Mouse (Mus musculus): ENCODE results near the gene Def8. TPM values are rescaled to one million over a fixed set of nuclear protein-coding genes. Genes with fewer than 3 reads are reported as not detected.

Def8 gene
- polyA plus RNA-seq (2014; fragmentation: Nextera tagmentation; extraction: Ambion mirVana): 34.1 and 34.3 TPM in 2 replicates

DNA sequence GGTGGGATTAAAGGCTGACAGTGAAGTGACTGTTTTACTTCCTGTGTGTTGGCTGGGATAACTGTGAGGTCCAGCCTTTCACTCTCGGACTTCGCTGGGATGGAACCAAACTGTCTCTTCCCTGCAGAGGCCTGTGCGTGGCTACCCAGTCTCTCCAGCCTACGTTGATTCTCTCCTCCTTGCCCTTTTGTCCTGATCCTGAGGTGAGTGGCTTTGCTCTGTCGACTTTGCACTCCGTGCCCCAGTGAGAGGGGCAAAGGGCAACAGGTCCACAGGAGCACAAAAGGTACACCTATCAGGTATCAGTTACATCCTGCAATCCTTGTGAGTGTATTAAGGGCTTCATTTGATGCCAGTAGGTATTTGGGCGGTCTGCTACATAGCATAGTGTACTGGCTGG lies at the start of gene Def8:
Gene Def8 (plus strand): TSS at position 87 of the 400 bp plus-strand sequence.
- no peak for DNase-seq
- Histone ChIP-seq H3K27me3 (ENCODE audit: insufficient read depth, low read length) (no peaks in the 10 kb centered on the region), H3K4me3 (ENCODE audit: low read depth, low read length) (peak within 1 kb of the TSS; percentile 9; the same call in 1 of the 2 replicates)

DNA sequence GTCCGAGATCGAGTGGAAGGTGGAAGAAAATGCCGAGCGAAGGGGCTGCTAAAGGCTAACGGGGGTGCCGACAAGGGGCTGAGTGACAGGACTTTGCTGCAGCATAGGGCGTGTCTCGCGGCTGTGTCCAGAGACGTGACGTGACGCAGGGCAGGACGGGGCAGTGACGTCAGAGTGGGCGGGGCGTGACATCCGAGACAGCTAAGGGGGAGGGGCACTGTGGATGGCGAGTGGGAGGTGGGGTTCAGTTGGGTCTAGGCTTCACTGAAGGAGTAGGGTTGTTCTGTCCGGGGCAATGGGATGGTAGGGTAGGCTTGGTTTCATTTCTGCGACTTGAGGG lies 49.1 kb upstream of the Def8 start:
- peak; percentile 82 for ATAC-seq (ENCODE audit: insufficient read depth)
- Histone ChIP-seq H3K9ac (peak overlapping the region; percentile 91), H3K27me3 (ENCODE audit: insufficient read depth, low read length) (no peaks in the 10 kb centered on the region), H3K4me2 (peak overlapping the region; percentile 85), H3K4me1 (ENCODE audit: insufficient read depth) (peaks cover 4% of the 10 kb centered on the region; the same call in 1 of the 2 replicates), H3K9me3 (ENCODE audit: low read depth, low read length) (no peaks in the 10 kb centered on the region), H3K36me3 (ENCODE audit: insufficient read depth) (peaks cover 7% of the 10 kb centered on the region; the same call in 1 of the 2 replicates), H3K27ac (ENCODE audit: low read depth) (peak overlapping the region; percentile 98), H3K4me3 (ENCODE audit: low read depth, low read length) (peak overlapping the region; percentile 84)
- DNase-seq: peak; percentile 97
- under 1% methylated on average over 20 of the region's 20 CpGs for WGBS
- no peak for TF ChIP-seq CTCF (IDR thresholded peaks at IDR 0.05; ENCODE audit: low read depth)

More for the DNA sequence above, at the start of gene Def8:
- Histone ChIP-seq H3K36me3 (ENCODE audit: insufficient read depth) (no peaks in the 10 kb centered on the region), H3K9ac (no peak within 1 kb of the TSS; the same call in 1 of the 2 replicates), H3K9me3 (ENCODE audit: low read depth, low read length) (peaks cover 22% of the 10 kb centered on the region), H3K4me1 (ENCODE audit: insufficient read depth) (no peaks in the 10 kb centered on the region), H3K4me2 (peak within 1 kb of the TSS; percentile 54), H3K27ac (ENCODE audit: low read depth) (no peak within 1 kb of the TSS)
- no peak for ATAC-seq (ENCODE audit: insufficient read depth)
- TF ChIP-seq CTCF (IDR thresholded peaks at IDR 0.05; ENCODE audit: low read depth): no peak
- WGBS: 66% methylated on average over 7 of the region's 7 CpGs

DNA sequence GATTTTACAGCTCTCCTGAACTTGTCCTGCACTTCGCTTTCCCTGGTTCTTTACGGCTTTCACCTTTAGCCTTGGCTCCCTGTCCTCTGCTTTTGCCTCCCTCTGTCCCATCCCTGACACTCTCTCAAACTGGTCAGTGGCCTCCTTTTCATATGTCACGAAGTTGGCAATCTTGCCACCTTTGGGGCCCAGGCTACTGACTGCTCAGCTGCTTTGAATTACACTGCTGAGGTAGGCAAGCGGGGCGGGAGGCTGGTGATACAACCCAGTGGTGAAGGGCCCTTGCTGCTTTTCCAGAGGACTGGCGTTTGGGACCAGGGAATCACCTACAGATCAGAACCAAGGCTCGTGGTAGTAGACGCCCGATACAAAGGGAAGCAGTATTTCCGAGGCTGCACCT lies 47.6 kb upstream of the Def8 start:
- no peaks in the 10 kb centered on the region for H3K9me3 ChIP-seq (ENCODE audit: low read depth, low read length)
- no peak overlapping the region for H3K4me3 ChIP-seq (ENCODE audit: low read depth, low read length)
- peaks cover 4% of the 10 kb centered on the region; the same call in 1 of the 2 replicates for H3K4me1 ChIP-seq (ENCODE audit: insufficient read depth)
- no peaks in the 10 kb centered on the region for H3K27me3 ChIP-seq (ENCODE audit: insufficient read depth, low read length)
- TF ChIP-seq CTCF (IDR thresholded peaks at IDR 0.05; ENCODE audit: low read depth): no peak
- WGBS: 87% methylated on average over 10 of the region's 10 CpGs
- H3K9ac ChIP-seq: no peak overlapping the region
- peaks cover 12% of the 10 kb centered on the region; the same call in 1 of the 2 replicates for H3K36me3 ChIP-seq (ENCODE audit: insufficient read depth)
- DNase-seq (no peak), ATAC-seq (ENCODE audit: insufficient read depth) (no peak)
- H3K4me2 ChIP-seq: no peak overlapping the region
- no peak overlapping the region for H3K27ac ChIP-seq (ENCODE audit: low read depth)

DNA sequence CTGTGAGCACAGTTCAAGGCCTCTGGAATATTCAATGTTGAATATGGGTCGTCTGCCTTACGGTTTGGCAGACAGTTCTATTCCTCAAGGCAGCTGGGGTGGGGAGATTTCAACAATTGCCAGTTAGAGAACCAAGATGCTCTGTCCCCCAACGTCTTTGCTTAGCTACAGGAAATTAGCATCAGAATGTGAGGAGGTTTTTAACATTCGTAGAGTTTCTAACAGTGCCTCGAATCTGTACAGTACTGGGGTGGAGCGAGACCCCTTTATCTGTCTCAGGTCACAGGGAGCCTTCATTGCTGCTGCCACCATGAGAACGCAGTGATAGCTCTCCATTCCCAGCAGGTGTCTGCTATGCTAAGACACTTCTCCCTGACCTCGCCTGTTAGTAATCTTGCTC lies 47.2 kb upstream of the Def8 start:
- H3K27ac ChIP-seq (ENCODE audit: low read depth): no peak overlapping the region
- H3K4me1 ChIP-seq (ENCODE audit: insufficient read depth): peaks cover 4% of the 10 kb centered on the region; the same call in 1 of the 2 replicates
- ATAC-seq (ENCODE audit: insufficient read depth): no peak
- H3K9me3 ChIP-seq (ENCODE audit: low read depth, low read length): no peaks in the 10 kb centered on the region
- no peak overlapping the region for H3K9ac ChIP-seq
- no peaks in the 10 kb centered on the region for H3K27me3 ChIP-seq (ENCODE audit: insufficient read depth, low read length)
- 73% methylated on average over 8 of the region's 8 CpGs for WGBS
- no peak for TF ChIP-seq CTCF (IDR thresholded peaks at IDR 0.05; ENCODE audit: low read depth)
- peaks cover 13% of the 10 kb centered on the region for H3K36me3 ChIP-seq (ENCODE audit: insufficient read depth)
- no peak for DNase-seq
- H3K4me2 ChIP-seq: no peak overlapping the region
- H3K4me3 ChIP-seq (ENCODE audit: low read depth, low read length): no peak overlapping the region

DNA sequence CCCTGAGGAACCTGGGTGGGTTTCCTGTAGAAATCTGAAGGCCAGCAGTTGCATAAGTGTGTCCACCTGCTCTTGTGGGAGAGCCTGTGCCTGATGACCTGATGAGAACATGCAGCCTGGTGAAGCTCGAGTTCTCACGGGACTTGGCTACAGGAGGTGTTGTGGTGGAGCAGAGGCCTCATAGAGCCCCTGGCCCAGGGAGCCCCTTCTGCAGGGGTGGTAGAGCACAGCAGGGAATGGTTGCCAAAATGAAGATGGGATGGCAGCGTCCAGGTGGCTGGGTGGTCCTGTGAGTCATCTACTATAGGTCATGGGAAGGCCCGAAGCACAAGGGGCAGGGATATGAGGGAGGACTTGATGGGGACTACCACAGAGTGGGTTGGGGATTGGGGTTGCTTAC lies 41.6 kb upstream of the Def8 start:
- H3K4me1 ChIP-seq (ENCODE audit: insufficient read depth): no peaks in the 10 kb centered on the region
- ATAC-seq (ENCODE audit: insufficient read depth) (no peak), DNase-seq (no peak)
- H3K4me3 ChIP-seq (ENCODE audit: low read depth, low read length): no peak overlapping the region
- H3K4me2 ChIP-seq: no peak overlapping the region
- H3K27ac ChIP-seq (ENCODE audit: low read depth): no peak overlapping the region
- WGBS: 93% methylated on average over 4 of the region's 4 CpGs
- H3K9ac ChIP-seq: no peak overlapping the region
- H3K27me3 ChIP-seq (ENCODE audit: insufficient read depth, low read length): no peaks in the 10 kb centered on the region
- no peaks in the 10 kb centered on the region for H3K9me3 ChIP-seq (ENCODE audit: low read depth, low read length)
- no peak for TF ChIP-seq CTCF (IDR thresholded peaks at IDR 0.05; ENCODE audit: low read depth)
- H3K36me3 ChIP-seq (ENCODE audit: insufficient read depth): peaks cover 64% of the 10 kb centered on the region

DNA sequence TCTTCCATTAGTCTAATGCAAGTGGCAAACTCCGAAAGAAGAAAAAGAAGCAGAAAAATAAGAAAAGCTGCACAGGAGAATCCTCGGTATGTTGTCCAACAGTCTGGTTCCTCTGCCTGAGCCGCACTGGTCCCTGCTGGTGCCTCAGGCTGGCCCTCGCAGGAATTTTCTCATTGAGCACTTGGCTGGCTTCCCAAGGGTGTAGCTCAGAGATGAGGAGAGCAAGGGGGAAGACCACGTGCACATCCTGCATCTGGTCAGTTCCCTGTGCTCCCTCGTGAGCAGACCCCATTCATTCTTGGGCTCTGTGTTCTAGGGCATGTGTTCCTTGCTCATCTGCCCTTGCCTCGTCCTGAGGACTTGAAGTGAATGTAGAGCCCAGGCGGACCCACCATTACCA lies 40.8 kb upstream of the Def8 start:
- no peak for ATAC-seq (ENCODE audit: insufficient read depth)
- H3K9me3 ChIP-seq (ENCODE audit: low read depth, low read length): no peaks in the 10 kb centered on the region
- WGBS: 87% methylated on average over 8 of the region's 8 CpGs
- no peak overlapping the region for H3K27ac ChIP-seq (ENCODE audit: low read depth)
- no peaks in the 10 kb centered on the region for H3K27me3 ChIP-seq (ENCODE audit: insufficient read depth, low read length)
- H3K4me1 ChIP-seq (ENCODE audit: insufficient read depth): no peaks in the 10 kb centered on the region
- H3K4me3 ChIP-seq (ENCODE audit: low read depth, low read length): no peak overlapping the region
- peaks cover 73% of the 10 kb centered on the region for H3K36me3 ChIP-seq (ENCODE audit: insufficient read depth)
- DNase-seq: no peak
- H3K4me2 ChIP-seq: no peak overlapping the region
- no peak for TF ChIP-seq CTCF (IDR thresholded peaks at IDR 0.05; ENCODE audit: low read depth)
- no peak overlapping the region for H3K9ac ChIP-seq

DNA sequence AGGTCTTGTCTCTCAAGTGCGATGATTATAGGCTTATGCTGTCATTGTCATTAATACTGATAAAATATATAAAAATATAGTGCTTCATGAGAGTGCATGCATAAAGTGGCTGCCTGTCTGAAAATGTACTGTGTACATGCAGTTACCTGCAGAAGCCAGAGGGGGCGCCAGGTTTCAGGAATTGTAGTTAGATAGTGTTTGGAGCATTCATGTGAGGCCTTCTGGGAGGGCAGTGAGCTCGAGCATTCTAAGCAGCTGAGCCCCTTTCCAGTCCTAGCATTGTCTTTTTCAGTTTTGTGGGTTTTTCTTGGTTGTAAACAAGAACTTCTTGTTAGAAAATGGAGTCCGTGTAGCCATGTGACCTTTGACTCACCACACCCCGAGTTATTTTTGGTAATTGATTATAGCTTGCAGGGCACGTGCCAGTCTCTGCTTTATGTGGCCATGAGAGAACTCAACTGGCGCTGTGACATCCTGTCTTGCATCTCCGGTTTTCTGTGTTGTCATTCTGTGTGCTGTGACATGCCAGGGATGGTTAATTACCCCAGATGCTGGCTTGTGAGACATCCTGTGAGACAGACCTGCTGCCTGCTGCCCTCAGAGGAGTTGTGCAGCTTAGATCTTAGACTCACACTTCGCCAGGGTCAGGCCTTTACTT lies 38.3 kb upstream of the Def8 start:
- H3K9me3 ChIP-seq (ENCODE audit: low read depth, low read length): no peaks in the 10 kb centered on the region
- H3K4me3 ChIP-seq (ENCODE audit: low read depth, low read length): no peak overlapping the region
- 60% methylated on average over 9 of the region's 9 CpGs for WGBS
- peak; percentile 44 for DNase-seq
- H3K4me1 ChIP-seq (ENCODE audit: insufficient read depth): no peaks in the 10 kb centered on the region
- no peak overlapping the region for H3K9ac ChIP-seq
- no peak overlapping the region for H3K27ac ChIP-seq (ENCODE audit: low read depth)
- H3K27me3 ChIP-seq (ENCODE audit: insufficient read depth, low read length): no peaks in the 10 kb centered on the region
- peak; percentile 65 for TF ChIP-seq CTCF (IDR thresholded peaks at IDR 0.05; ENCODE audit: low read depth)
- ATAC-seq (ENCODE audit: insufficient read depth): no peak
- H3K4me2 ChIP-seq: no peak overlapping the region
- H3K36me3 ChIP-seq (ENCODE audit: insufficient read depth): peaks cover 85% of the 10 kb centered on the region
